Mouse (Mus musculus) forebrain, embryonic 10.5 days (tissue): Measurements from ENCODE around the gene Fam173b. TPM values are rescaled to one million over a fixed set of nuclear protein-coding genes. Genes with fewer than 3 reads are reported as not detected.

Experiments
- DNase-seq: peaks from one replicate; pipeline ENCODE4 v3.0.0-alpha.2; 2017; ENCODE audit warnings: low spot score; ENCODE audit errors: extremely low spot score
- H3K27ac ChIP-seq: fragments of 300-500 bp; sonication (generic); 2 replicates; pipeline ENCODE4 v1.5.1; 2016; ENCODE audit warnings: mild to moderate bottlenecking
- H3K27me3 ChIP-seq: fragments of 300-500 bp; sonication (generic); 2 replicates; pipeline ENCODE4 v1.6.1; 2016; ENCODE audit warnings: mild to moderate bottlenecking; ENCODE audit not compliant: poor library complexity, severe bottlenecking
- H3K36me3 ChIP-seq: fragments of 300-500 bp; sonication (generic); replicated peaks from 2 replicates; pipeline ENCODE4 v1.6.1; 2016; ENCODE audit warnings: mild to moderate bottlenecking, moderate library complexity
- H3K4me1 ChIP-seq: fragments of 300-500 bp; sonication (generic); 2 replicates; pipeline ENCODE4 v1.6.1; 2016
- H3K4me3 ChIP-seq: fragments of 300-500 bp; sonication (generic); 2 replicates; pipeline ENCODE4 v1.5.1; 2016; ENCODE audit warnings: mild to moderate bottlenecking, moderate library complexity
- H3K9me3 ChIP-seq: fragments of 300-500 bp; sonication (generic); 2 replicates; pipeline ENCODE4 v1.6.1; 2016; ENCODE audit warnings: mild to moderate bottlenecking, moderate library complexity
- WGBS: fragments of 180-500 bp; shearing (Covaris S2); methylation state at CpG from one replicate; pipeline ENCODE4 v1.1.7; 2016; 5-methylcytosine and 5-hydroxymethylcytosine counted together
- polyA plus RNA-seq: library from polyadenylated mRNA; unstranded; fragments of >200 nt; fragmentation: Nextera tagmentation; extraction: Ambion mirVana; gene quantifications from 2 replicates; pipeline ENCODE4 v1.2.1, GENCODE M21; 2016

Gene Fam173b
- polyA plus RNA-seq: 15.8 and 16.6 TPM in 2 replicates

- Histone ChIP-seq H3K27ac (peak within 1 kb of the TSS; percentile 96), H3K4me3 (peak within 1 kb of the TSS; percentile 96), H3K9me3 (no peaks in the 10 kb centered on the region), H3K27me3 (no peaks in the 10 kb centered on the region), H3K36me3 (peaks cover 23% of the 10 kb centered on the region), H3K4me1 (peaks cover 30% of the 10 kb centered on the region)
- DNase-seq: peak; percentile 99
- WGBS: under 1% methylated on average over 63 of the region's 63 CpGs
These were observed at the start of gene Fam173b, which contains the start of gene Cct5 for GRCm38 (mm10) chr15:31601646-31602374. Gene Fam173b, plus strand, starts transcription at chr15:31601852. Gene Cct5, minus strand, starts transcription at chr15:31601804.

- Histone ChIP-seq H3K36me3 (no peaks in the 10 kb centered on the region), H3K4me1 (no peaks in the 10 kb centered on the region), H3K27me3 (no peaks in the 10 kb centered on the region), H3K4me3 (no peak overlapping the region), H3K9me3 (peaks cover 5% of the 10 kb centered on the region), H3K27ac (no peak overlapping the region)
- WGBS: 91% methylated on average over 2 of the region's 2 CpGs
- DNase-seq: no peak
These were observed 46.8 kb upstream of the Fam173b start for GRCm38 (mm10) chr15:31554855-31555254.

GRCm38 (mm10) chr15:31561390-31561789 is 40.3 kb upstream of the Fam173b start:
- H3K4me3 ChIP-seq: no peak overlapping the region
- no peaks in the 10 kb centered on the region for H3K27me3 ChIP-seq
- peaks cover 5% of the 10 kb centered on the region for H3K9me3 ChIP-seq
- peaks cover 15% of the 10 kb centered on the region for H3K4me1 ChIP-seq
- no peak for DNase-seq
- 77% methylated on average over 6 of the region's 6 CpGs for WGBS
- no peak overlapping the region for H3K27ac ChIP-seq
- H3K36me3 ChIP-seq: no peaks in the 10 kb centered on the region

GRCm38 (mm10) chr15:31561976-31562375 is 39.7 kb upstream of the Fam173b start:
- no peak for DNase-seq
- H3K9me3 ChIP-seq: peaks cover 5% of the 10 kb centered on the region
- no peaks in the 10 kb centered on the region for H3K36me3 ChIP-seq
- WGBS: 89% methylated on average over 4 of the region's 4 CpGs
- H3K4me3 ChIP-seq: no peak overlapping the region
- peaks cover 15% of the 10 kb centered on the region for H3K4me1 ChIP-seq
- H3K27me3 ChIP-seq: no peaks in the 10 kb centered on the region
- no peak overlapping the region for H3K27ac ChIP-seq

- H3K36me3 ChIP-seq: no peaks in the 10 kb centered on the region
- no peak overlapping the region for H3K27ac ChIP-seq
- 90% methylated on average over 8 of the region's 8 CpGs for WGBS
- peaks cover 5% of the 10 kb centered on the region for H3K9me3 ChIP-seq
- peaks cover 15% of the 10 kb centered on the region for H3K4me1 ChIP-seq
- no peak for DNase-seq
- no peaks in the 10 kb centered on the region for H3K27me3 ChIP-seq
- H3K4me3 ChIP-seq: no peak overlapping the region
These were observed 38.8 kb upstream of the Fam173b start for GRCm38 (mm10) chr15:31562847-31563246.

GRCm38 (mm10) chr15:31563577-31564546 is 37.8 kb upstream of the Fam173b start:
- 67% methylated on average over 19 of the region's 19 CpGs for WGBS
- Histone ChIP-seq H3K9me3 (peaks cover 5% of the 10 kb centered on the region), H3K4me1 (peaks cover 22% of the 10 kb centered on the region), H3K27ac (peak overlapping the region; percentile 63), H3K36me3 (no peaks in the 10 kb centered on the region), H3K4me3 (no peak overlapping the region), H3K27me3 (no peaks in the 10 kb centered on the region)
- DNase-seq: no peak

- H3K4me1 ChIP-seq: peaks cover 29% of the 10 kb centered on the region
These were observed 36.5 kb upstream of the Fam173b start, which contains the start of gene Cmbl for GRCm38 (mm10) chr15:31565184-31565583. Gene Cmbl, plus strand, starts transcription at chr15:31565389.

GRCm38 (mm10) chr15:31565786-31566185 is 35.9 kb upstream of the Fam173b start:
- no peaks in the 10 kb centered on the region for H3K36me3 ChIP-seq
- H3K4me3 ChIP-seq: no peak overlapping the region
- no peaks in the 10 kb centered on the region for H3K27me3 ChIP-seq
- 81% methylated on average over 1 of the region's 1 CpGs for WGBS
- no peaks in the 10 kb centered on the region for H3K9me3 ChIP-seq
- H3K27ac ChIP-seq: no peak overlapping the region
- peaks cover 29% of the 10 kb centered on the region for H3K4me1 ChIP-seq
- no peak for DNase-seq

More at GRCm38 (mm10) chr15:31565184-31565583, 36.5 kb upstream of the Fam173b start, which contains the start of gene Cmbl:
- 77% methylated on average over 5 of the region's 5 CpGs for WGBS
- H3K9me3 ChIP-seq: no peaks in the 10 kb centered on the region
- H3K27ac ChIP-seq: no peak within 1 kb of the TSS
- H3K36me3 ChIP-seq: no peaks in the 10 kb centered on the region
- no peak within 1 kb of the TSS for H3K4me3 ChIP-seq
- DNase-seq: no peak
- H3K27me3 ChIP-seq: no peaks in the 10 kb centered on the region

- H3K27me3 ChIP-seq: no peaks in the 10 kb centered on the region
- WGBS: 65% methylated on average over 7 of the region's 7 CpGs
- H3K36me3 ChIP-seq: no peaks in the 10 kb centered on the region
- H3K4me3 ChIP-seq: no peak overlapping the region
- H3K9me3 ChIP-seq: no peaks in the 10 kb centered on the region
- H3K4me1 ChIP-seq: peaks cover 29% of the 10 kb centered on the region
- DNase-seq: no peak
- no peak overlapping the region for H3K27ac ChIP-seq
These were observed 34.2 kb upstream of the Fam173b start for GRCm38 (mm10) chr15:31567431-31567830.

GRCm38 (mm10) chr15:31568581-31568996 is 33.1 kb upstream of the Fam173b start:
- DNase-seq: no peak
- 26% methylated on average over 12 of the region's 12 CpGs for WGBS

GRCm38 (mm10) chr15:31569325-31570022 is 32.2 kb upstream of the Fam173b start:
- H3K27me3 ChIP-seq: no peaks in the 10 kb centered on the region
- no peaks in the 10 kb centered on the region for H3K9me3 ChIP-seq
- WGBS: 85% methylated on average over 9 of the region's 9 CpGs
- peaks cover 24% of the 10 kb centered on the region for H3K4me1 ChIP-seq
- H3K4me3 ChIP-seq: no peak overlapping the region
- no peaks in the 10 kb centered on the region for H3K36me3 ChIP-seq
- no peak overlapping the region for H3K27ac ChIP-seq
- no peak for DNase-seq

More at GRCm38 (mm10) chr15:31568581-31568996, 33.1 kb upstream of the Fam173b start:
- Histone ChIP-seq H3K4me3 (no peak overlapping the region), H3K36me3 (no peaks in the 10 kb centered on the region), H3K27me3 (no peaks in the 10 kb centered on the region), H3K27ac (peak overlapping the region; percentile 2; the same call in 1 of the 2 replicates), H3K9me3 (no peaks in the 10 kb centered on the region), H3K4me1 (peaks cover 29% of the 10 kb centered on the region)

GRCm38 (mm10) chr15:31570959-31571358 is 30.7 kb upstream of the Fam173b start:
- WGBS: 91% methylated on average over 8 of the region's 8 CpGs
- no peaks in the 10 kb centered on the region for H3K36me3 ChIP-seq
- H3K27ac ChIP-seq: no peak overlapping the region
- no peak for DNase-seq
- no peak overlapping the region for H3K4me3 ChIP-seq
- H3K9me3 ChIP-seq: no peaks in the 10 kb centered on the region
- H3K4me1 ChIP-seq: peaks cover 14% of the 10 kb centered on the region
- H3K27me3 ChIP-seq: no peaks in the 10 kb centered on the region
